Mouse (Mus musculus) small intestine, adult 2 months (tissue): Measurements from ENCODE around the gene Ubac2. TPM values are rescaled to one million over a fixed set of nuclear protein-coding genes. Genes with fewer than 3 reads are reported as not detected.

ENCODE experiments used
- H3K27ac ChIP-seq: fragments of 200-500 bp; 2 replicates; pipeline ENCODE4 v1.5.1; 2012; ENCODE audit warnings: low read depth, low read length, control low read depth, inconsistent platforms; ENCODE audit not compliant: insufficient read depth
- H3K27me3 ChIP-seq: fragments of 200-500 bp; 2 replicates; pipeline ENCODE4 v1.6.1; 2012; ENCODE audit warnings: mild to moderate bottlenecking, moderate library complexity, low read length, inconsistent platforms; ENCODE audit not compliant: control insufficient read depth, insufficient read depth
- H3K36me3 ChIP-seq: fragments of 200-500 bp; 2 replicates; pipeline ENCODE4 v1.6.1; 2012; ENCODE audit warnings: mild to moderate bottlenecking, low read length, control low read depth, inconsistent platforms; ENCODE audit not compliant: control insufficient read depth, insufficient read depth
- H3K4me1 ChIP-seq: fragments of 200-500 bp; 2 replicates; pipeline ENCODE4 v1.6.1; 2012; ENCODE audit warnings: low read length, inconsistent platforms, mixed read lengths; ENCODE audit not compliant: control insufficient read depth, insufficient read depth, insufficient read length
- H3K4me3 ChIP-seq: fragments of 200-500 bp; 2 replicates; pipeline ENCODE4 v1.5.1; 2012; ENCODE audit warnings: low read depth, mild to moderate bottlenecking, control low read depth, inconsistent platforms, low read length, moderate library complexity
- CTCF ChIP-seq: fragments of 200-500 bp; IDR thresholded peaks from 2 replicates; pipeline ENCODE4 v1.5.1; 2012; ENCODE audit warnings: low read depth, mild to moderate bottlenecking, control low read depth, inconsistent platforms, low read length, moderate library complexity, mixed read lengths; ENCODE audit not compliant: insufficient replicate concordance, insufficient read length; ENCODE audit errors: extremely low read depth
- POLR2A ChIP-seq: fragments of 200-500 bp; IDR thresholded peaks from 2 replicates; pipeline ENCODE4 v1.6.1; 2012; ENCODE audit warnings: low read depth, mild to moderate bottlenecking, control low read depth, inconsistent platforms, low read length, moderate library complexity
- WGBS: fragments of 180-500 bp; shearing (Covaris S2); methylation state at CpG from one replicate; pipeline ENCODE4 v1.1.7; 2018; 5-methylcytosine and 5-hydroxymethylcytosine counted together
- polyA plus RNA-seq: library from polyadenylated mRNA; depleted of rRNA; stranded (reverse); fragments of >200 nt; gene quantifications from 2 replicates; pipeline ENCODE4 v1.2.3, GENCODE M21; 2012

Gene Ubac2
- polyA plus RNA-seq, 1 experiment: 48.4 TPM

DNA sequence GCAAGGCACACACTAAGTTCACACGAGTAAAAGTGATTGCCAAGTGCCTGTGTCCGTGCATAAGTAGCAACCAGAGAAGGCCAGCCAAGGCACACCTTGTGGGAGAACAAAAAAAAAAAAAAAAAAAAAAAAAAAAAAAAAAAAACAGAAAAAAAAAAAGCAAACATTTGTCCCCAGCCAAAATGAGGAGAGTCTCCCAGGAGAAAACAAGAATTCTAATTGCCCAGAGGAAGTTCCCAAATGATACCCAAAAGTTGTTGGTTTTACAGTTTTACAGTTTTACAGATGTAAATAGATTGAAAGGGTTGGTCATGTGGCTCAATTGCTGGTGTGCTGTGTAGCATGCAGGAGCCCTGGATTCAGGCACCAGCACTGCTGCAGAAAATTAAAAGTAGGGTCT is 153.6 kb downstream of the Ubac2 start:
- H3K4me3 ChIP-seq: no peak overlapping the region
- 50% methylated on average over 2 of the region's 2 CpGs for WGBS
- no peak overlapping the region for H3K27ac ChIP-seq
- H3K4me1 ChIP-seq: peaks cover 19% of the 10 kb centered on the region
- TF ChIP-seq CTCF (no peak), POLR2A (no peak)
- no peaks in the 10 kb centered on the region for H3K27me3 ChIP-seq
- no peaks in the 10 kb centered on the region for H3K36me3 ChIP-seq

GRCm38 (mm10) chr14:122034451-122034850 is 156.0 kb downstream of the Ubac2 start, which contains the start of gene Timm8a2:
Timm8a2 (plus strand) TSS chr14:122034674.
- Histone ChIP-seq H3K4me3 (no peak within 1 kb of the TSS), H3K27me3 (no peaks in the 10 kb centered on the region), H3K27ac (no peak within 1 kb of the TSS), H3K4me1 (peaks cover 15% of the 10 kb centered on the region), H3K36me3 (no peaks in the 10 kb centered on the region)
- 96% methylated on average over 13 of the region's 13 CpGs for WGBS
- no peak for TF ChIP-seq CTCF
- no peak for TF ChIP-seq POLR2A

DNA sequence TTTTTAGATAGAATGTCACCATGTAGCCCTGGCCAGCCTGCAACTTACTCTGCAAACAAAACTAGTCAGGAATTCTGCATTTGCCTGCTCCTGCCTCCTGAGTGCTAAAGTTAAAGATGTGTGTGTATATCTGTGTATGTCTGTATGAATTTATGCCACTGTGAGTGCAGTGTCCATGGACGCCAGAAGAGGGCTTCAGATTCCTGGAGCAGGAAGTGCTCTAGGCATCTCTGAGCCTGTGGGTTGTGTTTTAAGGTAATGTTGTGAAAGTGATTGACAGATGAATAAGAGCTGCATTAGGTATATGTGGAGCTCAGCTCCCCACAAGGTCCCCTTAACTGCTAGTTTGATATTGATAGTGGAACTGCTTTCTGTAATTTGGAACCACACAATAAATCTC is 156.8 kb downstream of the Ubac2 start:
- H3K36me3 ChIP-seq: no peaks in the 10 kb centered on the region
- 98% methylated on average over 1 of the region's 1 CpGs for WGBS
- H3K27ac ChIP-seq: no peak overlapping the region
- no peaks in the 10 kb centered on the region for H3K27me3 ChIP-seq
- H3K4me3 ChIP-seq: no peak overlapping the region
- peaks cover 10% of the 10 kb centered on the region for H3K4me1 ChIP-seq
- TF ChIP-seq POLR2A: no peak
- TF ChIP-seq CTCF: no peak

- no peaks in the 10 kb centered on the region for H3K36me3 ChIP-seq
- H3K4me3 ChIP-seq: no peak overlapping the region
- no peaks in the 10 kb centered on the region for H3K27me3 ChIP-seq
- 56% methylated on average over 2 of the region's 2 CpGs for WGBS
- peaks cover 10% of the 10 kb centered on the region for H3K4me1 ChIP-seq
- TF ChIP-seq POLR2A: no peak
- no peak for TF ChIP-seq CTCF
- H3K27ac ChIP-seq: no peak overlapping the region
These were observed 157.4 kb downstream of the Ubac2 start for GRCm38 (mm10) chr14:122035860-122036259.

GRCm38 (mm10) chr14:122038874-122039647 is 160.6 kb downstream of the Ubac2 start:
- WGBS: 87% methylated on average over 13 of the region's 13 CpGs
- peaks cover 10% of the 10 kb centered on the region for H3K4me1 ChIP-seq
- H3K4me3 ChIP-seq: no peak overlapping the region
- no peak overlapping the region for H3K27ac ChIP-seq
- H3K36me3 ChIP-seq: no peaks in the 10 kb centered on the region
- TF ChIP-seq CTCF: no peak; the same call in 1 of the 2 replicates
- no peak for TF ChIP-seq POLR2A
- H3K27me3 ChIP-seq: no peaks in the 10 kb centered on the region

GRCm38 (mm10) chr14:122041413-122041825 is 163.0 kb downstream of the Ubac2 start:
- Histone ChIP-seq H3K36me3 (no peaks in the 10 kb centered on the region), H3K27ac (no peak overlapping the region), H3K4me3 (no peak overlapping the region), H3K27me3 (no peaks in the 10 kb centered on the region), H3K4me1 (peaks cover 4% of the 10 kb centered on the region; the same call in 1 of the 2 replicates)
- TF ChIP-seq CTCF (no peak), POLR2A (no peak)
- 90% methylated on average over 3 of the region's 3 CpGs for WGBS

GRCm38 (mm10) chr14:122042142-122042694 is 163.8 kb downstream of the Ubac2 start:
- H3K27me3 ChIP-seq: no peaks in the 10 kb centered on the region
- 80% methylated on average over 8 of the region's 8 CpGs for WGBS

DNA sequence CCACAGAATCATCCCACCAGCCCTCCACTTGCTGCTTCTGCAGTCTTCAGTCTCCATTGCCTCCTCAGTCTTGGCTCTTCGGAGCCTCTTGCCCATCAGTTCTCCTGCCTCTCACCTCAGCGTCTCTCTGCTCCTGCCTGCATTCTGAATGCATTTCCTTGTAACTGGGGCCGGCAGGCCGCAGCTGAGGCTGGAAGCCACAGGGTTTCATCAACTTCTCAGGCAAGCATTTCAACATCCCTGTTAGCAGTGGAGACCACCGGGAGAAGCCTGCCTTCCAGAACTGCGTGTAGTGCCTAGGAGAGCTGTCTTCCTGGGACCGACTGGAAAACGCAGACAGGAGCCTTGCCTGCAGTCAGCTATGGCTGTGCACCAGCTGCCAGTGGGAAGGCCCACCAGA is 169.4 kb downstream of the Ubac2 start:
- H3K27ac ChIP-seq: no peak overlapping the region
- 92% methylated on average over 8 of the region's 8 CpGs for WGBS
- TF ChIP-seq POLR2A: no peak
- TF ChIP-seq CTCF: no peak
- H3K4me1 ChIP-seq: no peaks in the 10 kb centered on the region
- H3K36me3 ChIP-seq: no peaks in the 10 kb centered on the region
- no peak overlapping the region for H3K4me3 ChIP-seq
- H3K27me3 ChIP-seq: no peaks in the 10 kb centered on the region

More at GRCm38 (mm10) chr14:122042142-122042694, 163.8 kb downstream of the Ubac2 start:
- Histone ChIP-seq H3K27ac (no peak overlapping the region), H3K4me1 (peaks cover 3% of the 10 kb centered on the region; the same call in 1 of the 2 replicates), H3K36me3 (no peaks in the 10 kb centered on the region), H3K4me3 (no peak overlapping the region)
- no peak for TF ChIP-seq POLR2A
